Mouse (Mus musculus) adrenal gland, postnatal 14 days (tissue): ENCODE measurements around the gene Ifi211. TPM values are rescaled to one million over a fixed set of nuclear protein-coding genes. Genes with fewer than 3 reads are reported as not detected.
"Not testable (repeated sequence)": the region's sequence is repeated elsewhere in the genome, so short reads cannot be mapped to it uniquely, and the experiment has no call there.

Source experiments
- DNase-seq: peaks from one replicate; pipeline ENCODE4 v3.0.0; 2021; ENCODE audit warnings: mixed read lengths
- total RNA-seq: library from RNA; stranded (reverse); gene quantifications from 2 replicates; pipeline ENCODE4 v1.2.3, GENCODE M21; 2021

Gene Ifi211
- total RNA-seq, 1 experiment from 2014 or later, result 2.1 TPM

- DNase-seq, result not testable (repeated sequence)
Observed at GRCm38 (mm10) chr1:173879225-173879987, 33.4 kb downstream of the Ifi211 start.

- DNase-seq, result not testable (repeated sequence)
Observed at GRCm38 (mm10) chr1:173878264-173878663, 34.6 kb downstream of the Ifi211 start.

GRCm38 (mm10) chr1:173877125-173877524 lies 35.7 kb downstream of the Ifi211 start:
- not testable (repeated sequence) for DNase-seq

- DNase-seq, result not testable (repeated sequence)
Observed at GRCm38 (mm10) chr1:173868586-173868985, 44.3 kb downstream of the Ifi211 start.

GRCm38 (mm10) chr1:173866504-173866903 lies 46.3 kb downstream of the Ifi211 start:
- DNase-seq, result no peak

GRCm38 (mm10) chr1:173853711-173854110 lies 59.1 kb downstream of the Ifi211 start:
- not testable (repeated sequence) for DNase-seq

- DNase-seq, result peak; percentile 4
Observed at GRCm38 (mm10) chr1:173852853-173853252, 60.0 kb downstream of the Ifi211 start.

Other genes with a start within 250 kb of the Ifi211 start
- gene Ifi208, start 239.4 kb downstream of the Ifi211 start, total RNA-seq, result 0.52 and 4.5 TPM in 2 replicates
- gene Ifi207, start 171.3 kb downstream of the Ifi211 start, total RNA-seq, result 3.6 and 6.6 TPM in 2 replicates
- gene Ifi204, start 146.1 kb downstream of the Ifi211 start, total RNA-seq, result 3.6 and 6.3 TPM in 2 replicates
- 11.5 and 27.3 TPM in 2 replicates for gene Mndal, start 29.4 kb upstream of the Ifi211 start, total RNA-seq
- gene Ifi203, start 29.6 kb upstream of the Ifi211 start, total RNA-seq, result 10.1 and 20.6 TPM in 2 replicates
- gene Ifi202b, start 69.7 kb upstream of the Ifi211 start, total RNA-seq, result not detected in 2 replicates
- gene Ifi205, start 118.8 kb upstream of the Ifi211 start, total RNA-seq, result 2.6 and 6.6 TPM in 2 replicates
- gene Olfr433, start 127.7 kb upstream of the Ifi211 start, total RNA-seq, result not detected in 2 replicates
- not detected in 2 replicates for gene Olfr432, start 136.2 kb upstream of the Ifi211 start, total RNA-seq
- not detected in 2 replicates for gene Olfr430, start 153.6 kb upstream of the Ifi211 start, total RNA-seq
- gene Olfr429, start 171.3 kb upstream of the Ifi211 start, total RNA-seq, result not detected in 2 replicates
- not detected in 2 replicates for gene Olfr427, start 183.8 kb upstream of the Ifi211 start, total RNA-seq
- gene Olfr231, start 208.1 kb upstream of the Ifi211 start, total RNA-seq, result not detected in 2 replicates
- gene Olfr424, start 218.5 kb upstream of the Ifi211 start, total RNA-seq, result not detected in 2 replicates
- not detected in 2 replicates for gene Olfr420, start 242.6 kb upstream of the Ifi211 start, total RNA-seq